Mouse (Mus musculus): ENCODE data around the gene 4930562C15Rik. TPM values are rescaled to one million over a fixed set of nuclear protein-coding genes. Genes with fewer than 3 reads are reported as not detected.

The 4930562C15Rik gene
- polyA plus RNA-seq, 1 experiment from 2014 or later: 0.30 TPM

- no peak overlapping the region for H3K4me2 ChIP-seq (replicated peaks; ENCODE audit: low read depth, low read length)
- no peak overlapping the region for H3K4me3 ChIP-seq (ENCODE audit: low read length)
- ATAC-seq (ENCODE audit: low FRiP score, low TSS enrichment): no peak
- no peak overlapping the region for H3K27ac ChIP-seq (ENCODE audit: low read length)
- no peak overlapping the region for H3K9ac ChIP-seq (replicated peaks; ENCODE audit: low read length)
- no peaks in the 10 kb centered on the region for H3K9me3 ChIP-seq (ENCODE audit: low read length)
- no peaks in the 10 kb centered on the region for H3K36me3 ChIP-seq (ENCODE audit: insufficient read depth, low read length)
- no peaks in the 10 kb centered on the region for H3K4me1 ChIP-seq (ENCODE audit: insufficient read depth, low read length)
- 79% methylated on average over 6 of the region's 6 CpGs for WGBS
- no peaks in the 10 kb centered on the region for H3K27me3 ChIP-seq (ENCODE audit: insufficient read depth, low read length)
These were observed 5.8 kb upstream of the 4930562C15Rik start for GRCm38 (mm10) chr16:4829271-4829900.

- H3K4me3 ChIP-seq (ENCODE audit: low read length): no peak overlapping the region
- peak; percentile 51; the same call in 1 of the 2 replicates for ATAC-seq (ENCODE audit: low FRiP score, low TSS enrichment)
- 54% methylated on average over 15 of the region's 15 CpGs for WGBS
- no peak overlapping the region for H3K27ac ChIP-seq (ENCODE audit: low read length)
- no peaks in the 10 kb centered on the region for H3K4me1 ChIP-seq (ENCODE audit: insufficient read depth, low read length)
- no peaks in the 10 kb centered on the region for H3K27me3 ChIP-seq (ENCODE audit: insufficient read depth, low read length)
- no peak overlapping the region for H3K9ac ChIP-seq (replicated peaks; ENCODE audit: low read length)
- no peak overlapping the region for H3K4me2 ChIP-seq (replicated peaks; ENCODE audit: low read depth, low read length)
- no peaks in the 10 kb centered on the region for H3K9me3 ChIP-seq (ENCODE audit: low read length)
- H3K36me3 ChIP-seq (ENCODE audit: insufficient read depth, low read length): no peaks in the 10 kb centered on the region
These were observed 3.4 kb upstream of the 4930562C15Rik start for GRCm38 (mm10) chr16:4831650-4832419.

- Histone ChIP-seq H3K9me3 (ENCODE audit: low read length) (no peaks in the 10 kb centered on the region), H3K9ac (replicated peaks; ENCODE audit: low read length) (no peak overlapping the region), H3K4me1 (ENCODE audit: insufficient read depth, low read length) (no peaks in the 10 kb centered on the region), H3K27ac (ENCODE audit: low read length) (no peak overlapping the region), H3K36me3 (ENCODE audit: insufficient read depth, low read length) (no peaks in the 10 kb centered on the region), H3K4me3 (ENCODE audit: low read length) (no peak overlapping the region), H3K27me3 (ENCODE audit: insufficient read depth, low read length) (no peaks in the 10 kb centered on the region), H3K4me2 (replicated peaks; ENCODE audit: low read depth, low read length) (no peak overlapping the region)
- ATAC-seq (ENCODE audit: low FRiP score, low TSS enrichment): no peak
- WGBS: 87% methylated on average over 2 of the region's 2 CpGs
These were observed 1.4 kb upstream of the 4930562C15Rik start for GRCm38 (mm10) chr16:4833858-4834257.

- WGBS: 82% methylated on average over 3 of the region's 3 CpGs
- H3K27ac ChIP-seq (ENCODE audit: low read length): no peak overlapping the region
- H3K9me3 ChIP-seq (ENCODE audit: low read length): no peaks in the 10 kb centered on the region
- H3K36me3 ChIP-seq (ENCODE audit: insufficient read depth, low read length): no peaks in the 10 kb centered on the region
- no peak overlapping the region for H3K4me2 ChIP-seq (replicated peaks; ENCODE audit: low read depth, low read length)
- H3K27me3 ChIP-seq (ENCODE audit: insufficient read depth, low read length): no peaks in the 10 kb centered on the region
- no peak overlapping the region for H3K9ac ChIP-seq (replicated peaks; ENCODE audit: low read length)
- no peak overlapping the region for H3K4me3 ChIP-seq (ENCODE audit: low read length)
- ATAC-seq (ENCODE audit: low FRiP score, low TSS enrichment): no peak
- no peaks in the 10 kb centered on the region for H3K4me1 ChIP-seq (ENCODE audit: insufficient read depth, low read length)
These were observed 2.4 kb downstream of the 4930562C15Rik start for GRCm38 (mm10) chr16:4837631-4838030.

- H3K36me3 ChIP-seq (ENCODE audit: insufficient read depth, low read length): no peaks in the 10 kb centered on the region
- H3K9me3 ChIP-seq (ENCODE audit: low read length): no peaks in the 10 kb centered on the region
- no peak overlapping the region for H3K27ac ChIP-seq (ENCODE audit: low read length)
- no peaks in the 10 kb centered on the region for H3K4me1 ChIP-seq (ENCODE audit: insufficient read depth, low read length)
- no peak overlapping the region for H3K4me3 ChIP-seq (ENCODE audit: low read length)
- H3K27me3 ChIP-seq (ENCODE audit: insufficient read depth, low read length): no peaks in the 10 kb centered on the region
- no peak for ATAC-seq (ENCODE audit: low FRiP score, low TSS enrichment)
- H3K4me2 ChIP-seq (replicated peaks; ENCODE audit: low read depth, low read length): no peak overlapping the region
- 77% methylated on average over 3 of the region's 3 CpGs for WGBS
- H3K9ac ChIP-seq (replicated peaks; ENCODE audit: low read length): no peak overlapping the region
These were observed 4.3 kb downstream of the 4930562C15Rik start for GRCm38 (mm10) chr16:4839552-4839951.

- H3K27ac ChIP-seq (ENCODE audit: low read length): no peak overlapping the region
- no peak overlapping the region for H3K4me3 ChIP-seq (ENCODE audit: low read length)
- no peaks in the 10 kb centered on the region for H3K4me1 ChIP-seq (ENCODE audit: insufficient read depth, low read length)
- no peaks in the 10 kb centered on the region for H3K36me3 ChIP-seq (ENCODE audit: insufficient read depth, low read length)
- no peak overlapping the region for H3K9ac ChIP-seq (replicated peaks; ENCODE audit: low read length)
- WGBS: 75% methylated on average over 8 of the region's 8 CpGs
- H3K4me2 ChIP-seq (replicated peaks; ENCODE audit: low read depth, low read length): no peak overlapping the region
- ATAC-seq (ENCODE audit: low FRiP score, low TSS enrichment): no peak
- H3K9me3 ChIP-seq (ENCODE audit: low read length): no peaks in the 10 kb centered on the region
- no peaks in the 10 kb centered on the region for H3K27me3 ChIP-seq (ENCODE audit: insufficient read depth, low read length)
These were observed 5.0 kb downstream of the 4930562C15Rik start for GRCm38 (mm10) chr16:4840231-4840630.

GRCm38 (mm10) chr16:4847041-4847440 lies 11.8 kb downstream of the 4930562C15Rik start:
- H3K9me3 ChIP-seq (ENCODE audit: low read length): no peaks in the 10 kb centered on the region
- no peak for ATAC-seq (ENCODE audit: low FRiP score, low TSS enrichment)
- 86% methylated on average over 3 of the region's 3 CpGs for WGBS

GRCm38 (mm10) chr16:4848090-4848489 lies 12.9 kb downstream of the 4930562C15Rik start:
- H3K9ac ChIP-seq (replicated peaks; ENCODE audit: low read length): no peak overlapping the region
- no peak for ATAC-seq (ENCODE audit: low FRiP score, low TSS enrichment)
- 90% methylated on average over 2 of the region's 2 CpGs for WGBS

More at GRCm38 (mm10) chr16:4847041-4847440, 11.8 kb downstream of the 4930562C15Rik start:
- Histone ChIP-seq H3K4me2 (replicated peaks; ENCODE audit: low read depth, low read length) (no peak overlapping the region), H3K4me3 (ENCODE audit: low read length) (no peak overlapping the region), H3K36me3 (ENCODE audit: insufficient read depth, low read length) (no peaks in the 10 kb centered on the region), H3K27me3 (ENCODE audit: insufficient read depth, low read length) (no peaks in the 10 kb centered on the region), H3K4me1 (ENCODE audit: insufficient read depth, low read length) (0 out of 2 replicates have a peak, but pooled peaks cover 7% of the 10 kb centered on the region), H3K9ac (replicated peaks; ENCODE audit: low read length) (no peak overlapping the region), H3K27ac (ENCODE audit: low read length) (no peak overlapping the region)

GRCm38 (mm10) chr16:4850361-4850760 lies 15.1 kb downstream of the 4930562C15Rik start:
- Histone ChIP-seq H3K4me3 (ENCODE audit: low read length) (no peak overlapping the region), H3K27ac (ENCODE audit: low read length) (peak overlapping the region; percentile 25; the same call in 1 of the 2 replicates), H3K4me2 (replicated peaks; ENCODE audit: low read depth, low read length) (no peak overlapping the region), H3K27me3 (ENCODE audit: insufficient read depth, low read length) (no peaks in the 10 kb centered on the region), H3K36me3 (ENCODE audit: insufficient read depth, low read length) (no peaks in the 10 kb centered on the region), H3K4me1 (ENCODE audit: insufficient read depth, low read length) (0 out of 2 replicates have a peak, but pooled peaks cover 7% of the 10 kb centered on the region), H3K9ac (replicated peaks; ENCODE audit: low read length) (no peak overlapping the region), H3K9me3 (ENCODE audit: low read length) (no peaks in the 10 kb centered on the region)
- ATAC-seq (ENCODE audit: low FRiP score, low TSS enrichment): no peak
- 78% methylated on average over 7 of the region's 7 CpGs for WGBS

More at GRCm38 (mm10) chr16:4848090-4848489, 12.9 kb downstream of the 4930562C15Rik start:
- H3K4me3 ChIP-seq (ENCODE audit: low read length): no peak overlapping the region
- H3K27me3 ChIP-seq (ENCODE audit: insufficient read depth, low read length): no peaks in the 10 kb centered on the region
- H3K4me2 ChIP-seq (replicated peaks; ENCODE audit: low read depth, low read length): no peak overlapping the region
- no peak overlapping the region for H3K27ac ChIP-seq (ENCODE audit: low read length)
- no peaks in the 10 kb centered on the region for H3K9me3 ChIP-seq (ENCODE audit: low read length)
- 0 out of 2 replicates have a peak, but pooled peaks cover 7% of the 10 kb centered on the region for H3K4me1 ChIP-seq (ENCODE audit: insufficient read depth, low read length)
- no peaks in the 10 kb centered on the region for H3K36me3 ChIP-seq (ENCODE audit: insufficient read depth, low read length)

All from kidney, embryonic 16.5 days (tissue).